8 mouse cellular contexts compared by ENCODE assay signal in the genomic region with DNA sequence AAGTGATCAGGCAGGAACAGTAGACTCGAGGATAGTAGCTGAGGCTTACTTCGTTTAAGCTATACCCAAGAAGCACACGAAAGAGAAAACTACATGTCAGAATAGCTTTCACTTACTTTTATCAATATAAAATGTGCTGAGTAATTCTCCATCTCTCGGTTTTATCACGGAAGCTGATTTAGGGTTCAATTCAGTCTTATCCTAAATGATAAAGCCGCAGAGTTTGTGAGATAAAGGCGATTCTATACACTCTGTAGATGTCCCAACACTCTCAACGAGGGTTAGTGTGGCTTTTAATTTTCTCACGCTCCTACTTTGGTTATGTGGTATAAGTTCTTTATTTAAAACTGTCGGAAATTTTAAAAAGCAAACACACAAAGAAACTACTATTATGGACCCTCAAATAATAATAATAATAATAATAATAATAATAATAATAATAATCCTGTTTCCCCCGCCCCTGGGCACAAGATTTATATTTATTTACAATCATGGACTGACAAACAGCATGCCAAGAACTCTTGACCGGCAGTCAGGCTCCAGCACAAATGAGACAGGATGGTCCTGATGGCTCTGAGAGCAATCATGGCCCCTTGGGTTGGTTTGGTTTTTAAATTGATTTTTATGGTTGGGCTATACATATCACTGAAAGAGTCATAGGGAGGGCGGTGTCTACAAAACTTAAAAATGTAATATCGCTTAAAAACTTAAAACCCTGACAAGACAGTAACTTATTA. TPM values are rescaled to one million over a fixed set of nuclear protein-coding genes. Genes with fewer than 3 reads are reported as not detected.
DNase-seq lines count a peak whose midpoint lies in the region; ATAC-seq and TF ChIP-seq lines count a peak whose summit lies in the region.

No protein-coding gene starts in this region.

- no peaks in the 10 kb centered on the region for H3K9me3 ChIP-seq in limb, embryonic 15.5 days

- no peaks in the 10 kb centered on the region for H3K36me3 ChIP-seq in spleen, adult 2 months (ENCODE audit: control insufficient read depth, insufficient read depth, low read length)
- H3K36me3 ChIP-seq in limb, embryonic 15.5 days, result no peaks in the 10 kb centered on the region

- TF ChIP-seq POLR2A in cerebellum, adult 2 months (IDR thresholded peaks at IDR 0.05; ENCODE audit: borderline replicate concordance, insufficient read depth, low read length), result no peak
- TF ChIP-seq POLR2A in spleen, adult 2 months (IDR thresholded peaks at IDR 0.05; ENCODE audit: low read depth, low read length), result no peak

- peak overlapping the region; percentile 80 for H3K4me2 ChIP-seq in limb, embryonic 15.5 days

- WGBS in cerebellum, adult 2 months, result 72% methylated on average over 14 of the region's 14 CpGs
- WGBS in spleen, adult 2 months, result 49% methylated on average over 14 of the region's 14 CpGs
- 69% methylated on average over 14 of the region's 14 CpGs for WGBS in limb, embryonic 15.5 days

- no peak for DNase-seq in cerebellum, adult 2 months
- no peak for DNase-seq in spleen, adult 2 months (ENCODE audit: low read depth in 1 of 2, low spot score in 2 of 2)
- DNase-seq in spleen, postnatal 36 days (ENCODE audit: low spot score in 2 of 2), result no peak
- DNase-seq in ovary, adult 18-20 months (ENCODE audit: low spot score), result no peak
- no peak for DNase-seq in layer of hippocampus, adult 9-10 months (ENCODE audit: low spot score)
- DNase-seq in left cerebral cortex, postnatal 14 days (ENCODE audit: low spot score in 2 of 2), result no peak

- peak overlapping the region; percentile 67 for H3K4me3 ChIP-seq in cerebellum, adult 2 months (replicated peaks; ENCODE audit: insufficient read depth, low read depth, low read length)
- peak overlapping the region; percentile 73 for H3K4me3 ChIP-seq in spleen, adult 2 months (ENCODE audit: extremely low read depth, insufficient read depth, insufficient read length)
- H3K4me3 ChIP-seq in limb, embryonic 15.5 days, result peak overlapping the region; percentile 80

- no peak overlapping the region for H3K9ac ChIP-seq in limb, embryonic 15.5 days

- no peak for ATAC-seq in cerebellum, adult (ENCODE audit: insufficient number of reproducible peaks, low FRiP score, low TSS enrichment)
- no peak for ATAC-seq in limb, embryonic 15.5 days (ENCODE audit: insufficient number of reproducible peaks, low FRiP score, low TSS enrichment, low read depth)

- no peaks in the 10 kb centered on the region; the same call in 1 of the 2 replicates for H3K4me1 ChIP-seq in cerebellum, adult 2 months (ENCODE audit: control insufficient read depth, insufficient read depth, low read length)
- peaks cover 5% of the 10 kb centered on the region for H3K4me1 ChIP-seq in spleen, adult 2 months (ENCODE audit: control insufficient read depth, insufficient read depth, insufficient read length)
- H3K4me1 ChIP-seq in limb, embryonic 15.5 days, result peaks cover 26% of the 10 kb centered on the region

- TF ChIP-seq CTCF in cerebellum, adult 2 months (IDR thresholded peaks at IDR 0.05; ENCODE audit: borderline replicate concordance, insufficient read depth, low read depth, low read length), result no peak
- no peak for TF ChIP-seq CTCF in spleen, adult 2 months (IDR thresholded peaks at IDR 0.05; ENCODE audit: extremely low read depth, insufficient read depth, insufficient read length, insufficient replicate concordance)

- no peaks in the 10 kb centered on the region for H3K27me3 ChIP-seq in cerebellum, adult 2 months (ENCODE audit: control insufficient read depth, insufficient read depth, low read length)
- H3K27me3 ChIP-seq in spleen, adult 2 months (ENCODE audit: control insufficient read depth, insufficient read depth, low read length), result no peaks in the 10 kb centered on the region
- H3K27me3 ChIP-seq in limb, embryonic 15.5 days, result no peaks in the 10 kb centered on the region

- intact Hi-C loops in left cerebral cortex, postnatal 14 days (cut with DNase I), result no loop called here

- H3K27ac ChIP-seq in cerebellum, adult 2 months (ENCODE audit: insufficient read depth, low read length), result no peak overlapping the region
- no peak overlapping the region for H3K27ac ChIP-seq in spleen, adult 2 months (ENCODE audit: insufficient read depth, low read length)
- H3K27ac ChIP-seq in limb, embryonic 15.5 days, result no peak overlapping the region

RNA-seq across cellular contexts. Expression of gene Zcchc2, which starts 1.1 kb away (rescaled TPM):
- polyA plus RNA-seq in cerebellum, adult 2 months (2012; rRNA removed), result 19.7 and 19.8 TPM in 2 replicates
- 16.9 and 20.0 TPM in 2 replicates for polyA plus RNA-seq in spleen, adult 2 months (2012; rRNA removed)
- 2.1 TPM in 2 replicates for polyA plus RNA-seq in limb, embryonic 15.5 days (2015; fragmentation: Nextera tagmentation; extraction: Ambion mirVana)
- total RNA-seq in left cerebral cortex, postnatal 14 days (2021), result 10 to 100 TPM; 23.8 to 24.0 TPM
